Mouse (Mus musculus): Measurements from ENCODE around the gene Mcm10.
"Not testable (repeated sequence)": the region's sequence is repeated elsewhere in the genome, so short reads cannot be mapped to it uniquely, and the experiment has no call there.

The Mcm10 gene

GRCm38 (mm10) chr2:4986798-4987197, 25.8 kb downstream of the Mcm10 start:
- no peak for DNase-seq (ENCODE audit: low read depth)

GRCm38 (mm10) chr2:4985000-4985399, 27.6 kb downstream of the Mcm10 start:
- no peak for DNase-seq (ENCODE audit: low read depth)

- no peak for DNase-seq (ENCODE audit: low read depth)
Measured at GRCm38 (mm10) chr2:4983987-4984386, 28.6 kb downstream of the Mcm10 start.

- no peak for DNase-seq (ENCODE audit: low read depth)
Measured at GRCm38 (mm10) chr2:4978091-4978490, 34.5 kb downstream of the Mcm10 start.

- DNase-seq (ENCODE audit: low read depth), result no peak
Measured at GRCm38 (mm10) chr2:4975807-4976206, 36.8 kb downstream of the Mcm10 start, which contains the start of gene Ucma. Gene Ucma (plus strand): TSS chr2:4976122.

GRCm38 (mm10) chr2:4969083-4969482, 43.5 kb downstream of the Mcm10 start:
- DNase-seq (ENCODE audit: low read depth), result no peak

GRCm38 (mm10) chr2:4967806-4968205, 44.8 kb downstream of the Mcm10 start:
- no peak for DNase-seq (ENCODE audit: low read depth)

GRCm38 (mm10) chr2:4958039-4958438, 54.6 kb downstream of the Mcm10 start:
- DNase-seq (ENCODE audit: low read depth), result peak; percentile 20

GRCm38 (mm10) chr2:4954216-4954760, 58.3 kb downstream of the Mcm10 start:
- no peak for DNase-seq (ENCODE audit: low read depth)

GRCm38 (mm10) chr2:4950986-4951385, 61.6 kb downstream of the Mcm10 start:
- no peak for DNase-seq (ENCODE audit: low read depth)

GRCm38 (mm10) chr2:4949691-4950090, 62.9 kb downstream of the Mcm10 start:
- not testable (repeated sequence) for DNase-seq (ENCODE audit: low read depth)

GRCm38 (mm10) chr2:4940861-4941260, 71.7 kb downstream of the Mcm10 start:
- DNase-seq (ENCODE audit: low read depth), result no peak
